Mouse (Mus musculus) erythroblast, embryonic 14.5 days (primary cell): ENCODE data around the gene Tns2.

Source experiments
- GATA1 ChIP-seq: IDR thresholded peaks from 2 replicates; pipeline ENCODE4 v1.6.1; 2012; ENCODE audit warnings: low read length, inconsistent platforms, mixed read lengths
- TAL1 ChIP-seq: IDR thresholded peaks from 3 replicates; pipeline ENCODE4 v1.6.1; 2012; ENCODE audit warnings: low read length, inconsistent platforms, mixed read lengths

GRCm38 (mm10) chr15:102101672-102102541, 1.7 kb downstream of the Tns2 start:
- TF ChIP-seq GATA1 (no peak), TAL1 (no peak)
